Mouse (Mus musculus) liver, embryonic 14.5 days (tissue): ENCODE data around the gene Prss46. TPM values are rescaled to one million over a fixed set of nuclear protein-coding genes. Genes with fewer than 3 reads are reported as not detected.

Source experiments
- ATAC-seq: fragments of 200-750 bp; cut with Nextera tagmentation; 2 replicates; pipeline ENCODE4 v1.8.0; 2017; ENCODE audit warnings: moderate number of reproducible peaks, mild to moderate bottlenecking, moderate library complexity; ENCODE audit not compliant: insufficient read depth
- DNase-seq, 3 experiments: peaks; one replicate each; pipeline ENCODE4 v3.0.0-alpha.2; 2012 to 2013; ENCODE audit warnings: low read depth in 3 of 3, low spot score in 3 of 3
- H3K27ac ChIP-seq: fragments of 300-500 bp; sonication (generic); 2 replicates; pipeline ENCODE4 v1.5.1; 2014; ENCODE audit warnings: moderate library complexity, mild to moderate bottlenecking, control low read depth, inconsistent platforms
- H3K27me3 ChIP-seq: fragments of 300-500 bp; sonication (generic); 2 replicates; pipeline ENCODE4 v1.6.1; 2014; ENCODE audit warnings: mild to moderate bottlenecking, low read length, moderate library complexity; ENCODE audit not compliant: control insufficient read depth, insufficient read depth
- H3K36me3 ChIP-seq: fragments of 300-500 bp; sonication (generic); replicated peaks from 2 replicates; pipeline ENCODE4 v1.6.1; 2014; ENCODE audit warnings: low read depth; ENCODE audit not compliant: control insufficient read depth, insufficient read depth
- H3K4me1 ChIP-seq, 2 experiments: fragments of 200-500 bp in 1 of 2; fragments of 300-500 bp in 1 of 2; sonication (generic) in 1 of 2; replicated peaks; 2 replicates each; pipeline ENCODE4 v1.6.1; 2012 to 2014; ENCODE audit warnings: antibody characterized with exemption in 1 of 2, inconsistent platforms in 1 of 2, low read length in 1 of 2; ENCODE audit not compliant: control insufficient read depth in 2 of 2, insufficient read depth in 2 of 2
- H3K4me2 ChIP-seq: fragments of 300-500 bp; sonication (generic); 2 replicates; pipeline ENCODE4 v1.6.1; 2014; ENCODE audit warnings: low read depth, mild to moderate bottlenecking, control low read depth, moderate library complexity
- H3K4me3 ChIP-seq, 2 experiments: fragments of 200-500 bp in 1 of 2; fragments of 300-500 bp in 1 of 2; sonication (generic) in 1 of 2; 2 replicates each; pipeline ENCODE4 v1.5.1; 2012 to 2014; ENCODE audit warnings: low read depth in 2 of 2, low read length in 2 of 2, mild to moderate bottlenecking in 2 of 2, control low read depth in 1 of 2, inconsistent platforms in 1 of 2, moderate library complexity in 1 of 2; ENCODE audit not compliant: insufficient read depth in 1 of 2
- H3K9ac ChIP-seq: fragments of 300-500 bp; sonication (generic); replicated peaks from 2 replicates; pipeline ENCODE4 v1.6.1; 2014; ENCODE audit warnings: mild to moderate bottlenecking, control low read depth, moderate library complexity
- H3K9me3 ChIP-seq: fragments of 300-500 bp; sonication (generic); 2 replicates; pipeline ENCODE4 v1.6.1; 2016; ENCODE audit warnings: low read length, mixed read lengths; ENCODE audit not compliant: control insufficient read depth
- CTCF ChIP-seq: IDR thresholded peaks from 2 replicates; pipeline ENCODE4 v1.5.1; 2016; ENCODE audit warnings: antibody characterized with exemption, low read depth, control low read depth
- EP300 ChIP-seq: IDR thresholded peaks from 2 replicates; pipeline ENCODE4 v1.6.1; 2016; ENCODE audit warnings: antibody characterized with exemption, low read depth
- WGBS: fragments of 180-500 bp; shearing (Covaris S2); extraction: QIAGEN DNeasy Blood & Tissue Kit; methylation state at CpG from one replicate; pipeline ENCODE4 v1.1.7; 2014; ENCODE audit not compliant: insufficient replicate concordance; 5-methylcytosine and 5-hydroxymethylcytosine counted together
- polyA plus RNA-seq, 2 experiments: library from polyadenylated mRNA; depleted of rRNA in 1 of 2; stranded (reverse) in 1 of 2; unstranded in 1 of 2; fragments of >200 nt; fragmentation: Nextera tagmentation in 1 of 2; extraction: Ambion mirVana in 1 of 2; gene quantifications; 2 replicates each; pipeline versions ENCODE4 v1.2.1 to v1.2.3; 2012 to 2014

Prss46 gene
- polyA plus RNA-seq, 2 experiments = not detected

DNA sequence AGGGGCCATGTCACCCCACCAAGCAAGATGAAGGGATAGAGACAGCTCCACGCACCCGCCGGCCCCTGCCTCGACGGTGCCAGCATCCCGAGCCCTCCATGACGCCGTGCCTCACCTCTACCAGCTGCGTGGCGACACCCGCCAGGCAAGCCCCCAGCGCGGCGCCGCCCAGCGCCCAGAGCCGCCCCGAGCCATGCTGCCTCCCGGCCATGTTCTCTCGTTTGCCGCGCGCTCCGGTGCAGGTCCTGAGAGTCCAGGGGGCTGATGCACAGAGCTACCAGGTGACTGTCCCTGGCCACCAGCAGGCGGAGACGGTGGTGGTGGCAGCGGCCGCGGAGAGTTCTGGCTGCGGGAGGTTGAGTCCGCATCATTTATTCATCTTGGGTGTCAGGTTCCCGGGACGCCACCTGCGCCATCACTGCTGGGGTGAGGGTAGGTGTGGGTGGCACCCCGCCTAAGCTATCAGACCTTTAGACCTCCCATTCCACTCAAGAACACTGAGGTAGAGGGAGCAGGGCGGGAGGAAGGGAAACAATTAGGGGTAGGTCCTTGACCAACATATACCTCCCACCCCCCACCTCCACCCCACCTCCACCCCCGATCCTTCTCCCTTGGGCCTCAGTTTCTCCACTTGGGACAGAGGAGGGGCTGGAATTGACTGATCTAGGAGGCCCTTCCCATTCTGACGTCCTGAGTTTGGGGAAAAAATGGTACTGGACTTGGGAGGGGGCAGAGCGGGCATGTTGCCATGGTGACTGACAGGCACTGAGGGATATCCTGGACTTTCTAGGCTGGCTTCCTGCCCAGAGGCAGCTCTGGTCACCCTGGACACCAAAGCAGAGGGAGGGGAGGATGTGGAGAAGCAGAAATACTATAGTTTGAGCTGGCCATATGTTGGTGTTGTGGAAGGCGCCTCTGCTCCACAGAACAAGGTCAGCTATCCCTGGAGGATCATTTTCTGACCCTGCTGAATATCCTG is 29.7 kb downstream of the Prss46 start:
- H3K4me1 ChIP-seq = peaks cover 0 to 7% of the 10 kb centered on the region in 2 experiments; a peak in 1 of 4 replicates
- no peak for TF ChIP-seq CTCF
- TF ChIP-seq EP300 = no peak
- WGBS = 13% methylated on average over 40 of the region's 40 CpGs
- no peaks in the 10 kb centered on the region for H3K9me3 ChIP-seq
- no peak for DNase-seq
- ATAC-seq = no peak
- no peaks in the 10 kb centered on the region for H3K36me3 ChIP-seq
- H3K27me3 ChIP-seq = peaks cover 14% of the 10 kb centered on the region
- H3K9ac ChIP-seq = no peak overlapping the region
- H3K27ac ChIP-seq = no peak overlapping the region
- no peak overlapping the region for H3K4me3 ChIP-seq
- no peak overlapping the region; the same call in 1 of the 2 replicates for H3K4me2 ChIP-seq

DNA sequence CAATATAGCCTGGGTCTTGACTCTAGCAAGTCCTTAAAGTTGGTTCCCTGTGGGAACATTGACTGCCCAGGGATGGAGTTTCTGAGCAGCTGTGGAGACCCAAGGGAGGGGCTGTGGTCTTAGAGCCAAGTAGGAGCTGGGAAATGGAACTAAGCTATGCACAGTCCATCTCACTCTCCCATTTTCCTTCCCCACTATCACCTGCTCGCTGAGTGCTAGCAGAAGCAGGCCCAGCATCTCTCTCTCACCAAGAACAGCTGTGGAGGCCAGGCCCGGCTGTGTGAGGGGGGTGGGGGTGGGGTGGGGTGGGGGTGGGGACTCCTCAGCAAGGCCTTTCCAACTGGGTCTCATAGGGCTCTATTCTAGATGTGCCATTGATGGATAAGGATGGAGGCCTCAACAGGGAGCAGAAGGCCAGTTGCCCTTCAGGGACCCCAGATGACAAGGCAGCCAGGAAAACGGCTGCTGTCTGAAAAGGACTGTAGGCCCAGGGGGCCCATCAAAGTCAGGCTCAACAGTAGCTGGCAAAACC is 30.4 kb downstream of the Prss46 start:
- H3K9ac ChIP-seq = no peak overlapping the region
- peaks cover 22% of the 10 kb centered on the region for H3K27me3 ChIP-seq
- H3K27ac ChIP-seq = no peak overlapping the region
- DNase-seq (no peak), ATAC-seq (no peak)
- no peak overlapping the region for H3K4me2 ChIP-seq
- H3K9me3 ChIP-seq = no peaks in the 10 kb centered on the region
- no peak overlapping the region for H3K4me3 ChIP-seq
- H3K4me1 ChIP-seq = peaks cover 0 to 7% of the 10 kb centered on the region in 2 experiments; a peak in 1 of 4 replicates
- H3K36me3 ChIP-seq = no peaks in the 10 kb centered on the region
- TF ChIP-seq CTCF = no peak
- TF ChIP-seq EP300 = no peak
- WGBS = 23% methylated on average over 3 of the region's 3 CpGs

DNA sequence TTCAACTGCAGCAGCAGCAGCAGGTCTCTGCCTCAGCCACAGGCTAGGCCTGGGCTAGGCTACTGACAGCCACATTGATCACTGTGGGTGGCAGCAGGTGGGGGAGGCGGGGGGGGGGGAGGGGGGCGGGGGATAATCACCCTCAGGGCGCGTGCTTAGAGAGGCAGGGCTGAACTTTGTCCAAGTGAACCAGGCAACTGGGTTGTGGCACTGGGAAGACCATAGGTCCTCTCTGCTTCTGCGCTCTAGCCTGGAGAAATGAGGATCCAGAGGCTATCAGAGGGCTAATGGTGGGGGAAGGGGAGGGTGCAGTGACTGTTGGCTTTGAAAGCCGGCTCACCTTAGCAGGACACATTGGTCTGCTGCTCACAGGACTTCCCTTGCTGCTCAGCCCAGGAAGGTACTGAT is 31.0 kb downstream of the Prss46 start:
- Histone ChIP-seq H3K27ac (no peak overlapping the region), H3K9me3 (no peaks in the 10 kb centered on the region), H3K9ac (no peak overlapping the region), H3K4me2 (no peak overlapping the region), H3K4me3 (no peak overlapping the region), H3K4me1 (peaks cover 0 to 7% of the 10 kb centered on the region in 2 experiments; a peak in 1 of 4 replicates), H3K27me3 (peaks cover 28% of the 10 kb centered on the region), H3K36me3 (no peaks in the 10 kb centered on the region)
- DNase-seq (no peak), ATAC-seq (peak; percentile 62)
- TF ChIP-seq CTCF = no peak
- TF ChIP-seq EP300 = no peak
- 43% methylated on average over 4 of the region's 6 CpGs for WGBS

DNA sequence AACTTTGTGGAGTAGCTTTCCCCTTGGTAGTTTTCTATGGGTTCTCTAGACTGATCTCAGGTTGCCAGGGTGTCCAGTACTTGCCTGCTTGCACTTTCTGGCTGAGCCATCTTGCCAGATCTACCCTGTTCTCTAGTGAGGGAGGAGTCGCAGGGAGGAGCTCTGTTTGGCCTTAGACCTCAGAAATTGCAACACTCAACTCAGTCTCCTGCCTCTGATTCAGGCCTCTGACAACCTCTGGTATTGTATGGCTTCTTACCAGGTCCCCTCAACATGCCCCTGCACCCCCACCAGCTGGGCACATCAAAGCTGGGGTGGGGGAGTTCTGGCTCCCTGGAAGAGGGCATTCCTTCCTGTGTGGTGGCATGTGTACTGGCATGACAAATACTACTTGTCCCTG is 33.0 kb downstream of the Prss46 start:
- Histone ChIP-seq H3K4me3 (no peak overlapping the region), H3K9me3 (no peaks in the 10 kb centered on the region), H3K9ac (no peak overlapping the region), H3K4me1 (peaks cover 0 to 7% of the 10 kb centered on the region in 2 experiments; a peak in 1 of 4 replicates), H3K36me3 (no peaks in the 10 kb centered on the region), H3K4me2 (no peak overlapping the region), H3K27me3 (peaks cover 35% of the 10 kb centered on the region), H3K27ac (no peak overlapping the region)
- TF ChIP-seq EP300 = no peak
- no peak for TF ChIP-seq CTCF
- DNase-seq = no peak
- 50% methylated on average over 1 of the region's 1 CpGs for WGBS
- no peak for ATAC-seq

DNA sequence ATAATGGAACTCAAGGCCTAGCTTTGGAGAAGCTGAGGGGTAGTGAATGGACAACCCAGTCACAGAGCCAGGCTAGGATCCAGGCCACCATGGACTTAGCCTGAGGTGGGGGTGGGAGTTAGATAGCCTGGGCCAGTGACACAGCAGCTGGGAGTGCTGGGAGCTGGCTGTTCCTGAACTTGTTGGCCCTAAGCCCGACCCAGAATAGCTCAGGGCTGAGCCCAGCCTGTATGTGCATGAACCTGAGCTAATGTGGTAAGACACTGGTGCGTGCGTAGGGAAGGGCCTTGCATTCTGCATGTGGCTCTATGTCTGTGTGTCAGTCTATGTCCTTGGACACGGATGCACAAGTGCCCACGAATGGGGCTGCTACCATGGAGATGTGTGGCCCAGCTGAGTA is 33.6 kb downstream of the Prss46 start:
- DNase-seq = no peak
- 55% methylated on average over 5 of the region's 5 CpGs for WGBS
- Histone ChIP-seq H3K9me3 (no peaks in the 10 kb centered on the region), H3K4me1 (peaks cover 0 to 7% of the 10 kb centered on the region in 2 experiments; a peak in 1 of 4 replicates), H3K27me3 (peaks cover 35% of the 10 kb centered on the region), H3K9ac (no peak overlapping the region), H3K4me3 (no peak overlapping the region), H3K4me2 (no peak overlapping the region), H3K27ac (no peak overlapping the region), H3K36me3 (no peaks in the 10 kb centered on the region)
- ATAC-seq = peak; percentile 24; the same call in 1 of the 2 replicates
- no peak for TF ChIP-seq CTCF
- no peak for TF ChIP-seq EP300
